Mouse (Mus musculus): Measurements from ENCODE around the gene Ptprn2. TPM values are rescaled to one million over a fixed set of nuclear protein-coding genes. Genes with fewer than 3 reads are reported as not detected.

The Ptprn2 gene
- total and polyA plus RNA-seq, 3 experiments, result 0.22 TPM; not detected in 2

DNA sequence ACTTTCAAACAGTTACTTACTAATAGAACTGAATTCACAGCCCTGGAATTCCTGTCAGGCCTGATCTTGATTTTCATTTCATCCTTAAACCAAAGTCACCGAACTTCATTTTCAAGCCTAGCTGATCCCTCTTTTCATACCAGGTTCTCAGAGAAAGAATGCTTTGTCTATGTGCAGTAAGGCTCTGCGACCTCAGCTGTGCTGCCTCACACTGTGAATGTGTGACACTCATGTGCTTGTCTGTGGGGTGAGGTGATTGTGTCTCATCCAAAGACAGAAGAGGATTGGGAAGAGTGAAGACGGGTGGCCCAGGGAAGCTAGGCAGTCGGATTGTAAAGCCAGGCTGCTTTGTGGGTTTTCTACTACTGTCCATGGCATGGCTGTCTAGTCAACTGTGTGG lies 361.5 kb downstream of the Ptprn2 start:
- no peaks in the 10 kb centered on the region for H3K36me3 ChIP-seq (replicated peaks)
- H3K4me1 ChIP-seq (ENCODE audit: insufficient read depth, low read depth, low read length), result no peaks in the 10 kb centered on the region
- H3K27me3 ChIP-seq (ENCODE audit: insufficient read depth, low read length), result no peaks in the 10 kb centered on the region
- H3K9me3 ChIP-seq (replicated peaks), result peaks cover 29% of the 10 kb centered on the region
- DNase-seq (ENCODE audit: low spot score), result no peak
- TF ChIP-seq GATA2 (IDR thresholded peaks at IDR 0.05; ENCODE audit: borderline replicate concordance, low read depth, low read length) (no peak), CTCF (IDR thresholded peaks at IDR 0.05; ENCODE audit: low read depth, low read length) (no peak), TAL1 (conservative IDR thresholded peaks at IDR 0.05; ENCODE audit: low read depth, low read length) (no peak), GATA1 (IDR thresholded peaks at IDR 0.05; ENCODE audit: borderline replicate concordance, low read length) (no peak), POLR2AphosphoS5 (IDR thresholded peaks at IDR 0.05; ENCODE audit: insufficient replicate concordance, low read depth, low read length) (no peak)
- no peak overlapping the region for H3K4me3 ChIP-seq (ENCODE audit: low read depth, low read length)
- ATAC-seq (ENCODE audit: extremely low read depth, insufficient number of reproducible peaks, low FRiP score, poor library complexity, severe bottlenecking), result no peak

GRCm38 (mm10) chr12:116856307-116856706 lies 370.8 kb downstream of the Ptprn2 start:
- TF ChIP-seq CTCF (IDR thresholded peaks at IDR 0.05; ENCODE audit: low read depth, low read length), result no peak
- no peak for TF ChIP-seq GATA2 (IDR thresholded peaks at IDR 0.05; ENCODE audit: borderline replicate concordance, low read depth, low read length)
- TF ChIP-seq GATA1 (IDR thresholded peaks at IDR 0.05; ENCODE audit: borderline replicate concordance, low read length), result no peak
- no peak for TF ChIP-seq TAL1 (conservative IDR thresholded peaks at IDR 0.05; ENCODE audit: low read depth, low read length)
- TF ChIP-seq POLR2AphosphoS5 (IDR thresholded peaks at IDR 0.05; ENCODE audit: insufficient replicate concordance, low read depth, low read length), result no peak
- H3K9me3 ChIP-seq (replicated peaks), result peaks cover 67% of the 10 kb centered on the region
- H3K4me1 ChIP-seq (ENCODE audit: insufficient read depth, low read depth, low read length), result no peaks in the 10 kb centered on the region
- H3K36me3 ChIP-seq (replicated peaks), result no peaks in the 10 kb centered on the region
- ATAC-seq (ENCODE audit: extremely low read depth, insufficient number of reproducible peaks, low FRiP score, poor library complexity, severe bottlenecking) (no peak), DNase-seq (ENCODE audit: low spot score) (no peak)
- no peak overlapping the region for H3K4me3 ChIP-seq (ENCODE audit: low read depth, low read length)
- no peaks in the 10 kb centered on the region for H3K27me3 ChIP-seq (ENCODE audit: insufficient read depth, low read length)

DNA sequence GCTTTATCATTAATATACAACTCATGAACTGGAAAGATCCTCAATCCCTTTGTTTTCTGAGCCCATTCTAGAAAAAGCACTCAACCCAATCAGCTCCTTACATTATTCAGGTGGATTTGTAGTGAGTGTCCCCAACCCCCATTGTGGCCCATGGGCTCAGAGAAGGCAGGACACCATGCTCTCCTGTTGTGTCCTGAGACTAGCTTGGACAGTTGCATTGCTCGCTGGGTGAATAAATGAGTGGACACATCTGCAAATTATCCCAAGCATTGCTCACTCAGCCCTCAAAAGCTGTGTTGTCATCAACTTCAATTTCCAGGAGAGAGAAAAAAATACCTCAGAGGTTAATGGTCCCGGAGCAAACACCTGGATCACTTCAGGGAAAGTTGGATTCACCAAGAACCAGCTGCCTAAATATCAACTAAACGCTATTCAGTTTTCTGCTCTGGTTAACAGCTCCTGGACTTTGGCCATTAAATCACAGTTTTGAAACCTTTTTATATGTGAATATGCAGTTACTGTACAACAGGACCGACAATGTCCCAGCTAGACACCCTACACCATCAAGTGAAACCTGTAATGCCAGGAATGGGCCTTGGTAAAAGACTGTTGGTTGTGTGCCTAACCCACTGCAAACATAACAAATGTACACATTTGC lies 376.0 kb downstream of the Ptprn2 start:
- Histone ChIP-seq H3K4me3 (ENCODE audit: low read depth, low read length) (no peak overlapping the region), H3K36me3 (replicated peaks) (no peaks in the 10 kb centered on the region), H3K4me1 (ENCODE audit: insufficient read depth, low read depth, low read length) (no peaks in the 10 kb centered on the region), H3K9me3 (replicated peaks) (peaks cover 69% of the 10 kb centered on the region), H3K27me3 (ENCODE audit: insufficient read depth, low read length) (no peaks in the 10 kb centered on the region)
- no peak for ATAC-seq (ENCODE audit: extremely low read depth, insufficient number of reproducible peaks, low FRiP score, poor library complexity, severe bottlenecking)
- no peak for TF ChIP-seq POLR2AphosphoS5 (IDR thresholded peaks at IDR 0.05; ENCODE audit: insufficient replicate concordance, low read depth, low read length)
- TF ChIP-seq CTCF (IDR thresholded peaks at IDR 0.05; ENCODE audit: low read depth, low read length), result no peak
- TF ChIP-seq TAL1 (conservative IDR thresholded peaks at IDR 0.05; ENCODE audit: low read depth, low read length), result no peak
- TF ChIP-seq GATA1 (IDR thresholded peaks at IDR 0.05; ENCODE audit: borderline replicate concordance, low read length), result no peak
- no peak for TF ChIP-seq GATA2 (IDR thresholded peaks at IDR 0.05; ENCODE audit: borderline replicate concordance, low read depth, low read length)
- DNase-seq (ENCODE audit: low spot score), result no peak

- TF ChIP-seq CTCF (IDR thresholded peaks at IDR 0.05; ENCODE audit: low read depth, low read length), result no peak
- TF ChIP-seq POLR2AphosphoS5 (IDR thresholded peaks at IDR 0.05; ENCODE audit: insufficient replicate concordance, low read depth, low read length), result no peak
- TF ChIP-seq TAL1 (conservative IDR thresholded peaks at IDR 0.05; ENCODE audit: low read depth, low read length), result no peak
- TF ChIP-seq GATA2 (IDR thresholded peaks at IDR 0.05; ENCODE audit: borderline replicate concordance, low read depth, low read length), result no peak
- no peak for TF ChIP-seq GATA1 (IDR thresholded peaks at IDR 0.05; ENCODE audit: borderline replicate concordance, low read length)
- DNase-seq (ENCODE audit: low spot score), result no peak
- H3K4me3 ChIP-seq (ENCODE audit: low read depth, low read length), result no peak overlapping the region
- no peaks in the 10 kb centered on the region for H3K36me3 ChIP-seq (replicated peaks)
- H3K4me1 ChIP-seq (ENCODE audit: insufficient read depth, low read depth, low read length), result no peaks in the 10 kb centered on the region
- no peak for ATAC-seq (ENCODE audit: extremely low read depth, insufficient number of reproducible peaks, low FRiP score, poor library complexity, severe bottlenecking)
- H3K27me3 ChIP-seq (ENCODE audit: insufficient read depth, low read length), result no peaks in the 10 kb centered on the region
- H3K9me3 ChIP-seq (replicated peaks), result peaks cover 77% of the 10 kb centered on the region
Observed at GRCm38 (mm10) chr12:116863291-116863899, 377.9 kb downstream of the Ptprn2 start.

DNA sequence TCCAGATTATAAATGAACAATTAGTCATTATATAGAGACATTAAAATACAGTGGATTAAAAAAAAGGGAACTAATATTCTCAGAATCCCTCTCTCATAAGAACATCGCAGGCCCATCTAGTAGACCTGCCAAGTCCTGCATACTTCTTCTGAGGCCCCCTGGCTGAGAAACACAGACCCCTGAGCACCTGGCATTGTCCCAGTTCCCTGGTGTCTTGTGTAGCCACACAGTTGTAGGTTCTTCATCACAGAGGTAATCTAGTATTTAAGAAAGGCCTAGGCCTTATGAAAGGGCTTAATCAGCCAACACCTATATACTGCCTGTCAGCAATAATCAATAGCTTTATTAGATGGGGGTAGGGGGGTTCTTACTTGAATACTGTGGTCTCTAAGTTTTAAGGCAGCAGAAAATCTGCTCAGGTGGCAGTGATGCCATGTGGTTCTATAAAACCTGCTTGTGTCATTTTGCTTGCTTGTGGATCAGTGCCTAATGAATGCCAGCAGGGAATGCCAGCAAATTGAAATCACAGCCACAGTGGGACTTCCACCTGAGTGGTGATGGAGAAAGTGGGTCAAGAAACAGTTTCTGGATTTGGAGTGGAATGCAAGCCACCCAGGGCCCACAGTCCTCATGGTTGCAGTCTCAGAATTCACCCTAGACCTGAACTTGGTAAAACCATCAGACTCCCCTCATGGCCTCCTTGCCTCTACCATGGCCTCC lies 388.5 kb downstream of the Ptprn2 start:
- Histone ChIP-seq H3K4me1 (ENCODE audit: insufficient read depth, low read depth, low read length) (no peaks in the 10 kb centered on the region), H3K36me3 (replicated peaks) (no peaks in the 10 kb centered on the region), H3K27me3 (ENCODE audit: insufficient read depth, low read length) (no peaks in the 10 kb centered on the region), H3K9me3 (replicated peaks) (peaks cover 60% of the 10 kb centered on the region), H3K4me3 (ENCODE audit: low read depth, low read length) (no peak overlapping the region)
- TF ChIP-seq CTCF (IDR thresholded peaks at IDR 0.05; ENCODE audit: low read depth, low read length) (no peak), TAL1 (conservative IDR thresholded peaks at IDR 0.05; ENCODE audit: low read depth, low read length) (no peak), POLR2AphosphoS5 (IDR thresholded peaks at IDR 0.05; ENCODE audit: insufficient replicate concordance, low read depth, low read length) (no peak), GATA2 (IDR thresholded peaks at IDR 0.05; ENCODE audit: borderline replicate concordance, low read depth, low read length) (no peak), GATA1 (IDR thresholded peaks at IDR 0.05; ENCODE audit: borderline replicate concordance, low read length) (no peak)
- ATAC-seq (ENCODE audit: extremely low read depth, insufficient number of reproducible peaks, low FRiP score, poor library complexity, severe bottlenecking) (no peak), DNase-seq (ENCODE audit: low spot score) (no peak)
